Mouse (Mus musculus) left cerebral cortex, postnatal 10 days (tissue): Measurements from ENCODE around the gene Acsl1. TPM values are rescaled to one million over a fixed set of nuclear protein-coding genes. Genes with fewer than 3 reads are reported as not detected.

Experiments used
- DNase-seq, 2 experiments: peaks; one replicate each; pipeline ENCODE4 v3.0.0; 2021 to 2022; ENCODE audit warnings: low spot score in 2 of 2, mixed read lengths in 1 of 2; ENCODE audit errors: extremely low spot score in 1 of 2
- intact Hi-C: fragments of 180-260 bp; cut with DNase I; formaldehyde crosslinking; loops from one replicate; pipeline ENCODE4 v1.15.1; 2025
- total RNA-seq, 2 experiments: library from RNA; stranded (reverse); gene quantifications; 2 replicates each; pipeline ENCODE4 v1.2.3; 2021

Gene Acsl1
- total RNA-seq, 2 experiments from 2014 or later: 46.5 to 48.4 TPM

DNA sequence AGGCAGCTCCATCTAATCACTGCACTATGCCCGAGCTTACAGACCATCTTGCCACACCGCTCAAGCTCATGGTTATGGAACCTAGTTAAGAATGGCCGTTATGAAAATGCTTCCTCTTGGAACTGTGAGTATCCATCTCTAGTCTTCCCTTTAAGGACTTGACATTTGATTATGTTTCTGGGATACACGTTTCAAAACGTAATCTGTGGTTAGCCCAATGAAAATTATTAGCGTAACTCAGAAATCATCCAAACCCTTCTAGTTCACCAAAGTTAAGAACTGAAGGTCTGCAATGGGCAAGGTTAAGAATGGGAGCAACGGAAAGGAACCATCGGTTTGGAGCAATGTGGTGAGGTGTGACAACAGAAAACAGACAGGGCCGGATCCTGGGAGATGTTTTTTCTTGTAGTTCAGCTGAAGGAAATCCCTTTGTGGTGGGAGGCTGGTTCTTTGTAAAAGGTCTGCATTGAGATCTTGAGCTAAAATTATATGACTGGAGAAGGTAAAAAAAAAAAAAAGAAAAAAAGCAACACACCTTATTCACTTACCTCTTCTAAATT lies 1.2 kb downstream of the Acsl1 start:
- intact Hi-C loops: no loop called here
- no peak for DNase-seq

DNA sequence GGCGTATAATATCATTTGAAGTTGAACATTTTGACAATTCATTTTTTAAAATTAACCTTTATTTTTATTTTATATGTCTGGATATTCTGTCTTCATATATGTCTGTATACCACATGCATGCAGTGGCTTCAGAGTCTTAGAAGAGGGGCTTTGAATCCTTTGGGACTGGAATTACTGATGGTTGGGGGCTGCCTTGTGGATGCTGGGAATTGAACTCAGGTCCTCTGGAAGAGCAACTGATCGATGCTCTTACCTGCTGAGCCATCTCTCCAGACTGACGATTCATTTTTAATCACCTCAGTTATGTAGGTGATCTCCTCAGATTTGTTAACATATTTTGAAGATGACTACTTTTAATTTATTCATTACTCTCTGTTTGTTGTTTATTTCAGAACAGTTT lies 3.3 kb downstream of the Acsl1 start:
- DNase-seq: no peak
- intact Hi-C loops: no loop called here

DNA sequence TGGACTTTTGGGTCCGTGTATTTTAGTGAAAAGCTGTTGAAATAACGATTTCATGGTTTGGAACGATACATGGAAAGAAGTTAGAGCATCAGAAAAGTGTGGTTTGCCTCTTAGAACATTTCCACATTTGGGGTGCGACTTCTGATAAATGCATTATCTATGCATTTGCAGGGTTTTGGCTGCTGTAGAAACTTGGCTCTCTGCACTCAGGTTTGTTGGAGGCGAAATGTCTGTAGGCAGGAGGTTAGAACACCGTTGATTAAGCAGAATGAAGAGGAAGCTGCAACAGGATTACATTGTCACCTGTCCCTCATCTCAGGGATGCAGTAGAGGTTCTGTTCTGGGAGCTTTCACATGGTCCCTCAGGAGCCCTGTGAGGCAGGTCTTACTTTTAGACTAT lies 3.8 kb downstream of the Acsl1 start:
- intact Hi-C loops: no loop called here

DNA sequence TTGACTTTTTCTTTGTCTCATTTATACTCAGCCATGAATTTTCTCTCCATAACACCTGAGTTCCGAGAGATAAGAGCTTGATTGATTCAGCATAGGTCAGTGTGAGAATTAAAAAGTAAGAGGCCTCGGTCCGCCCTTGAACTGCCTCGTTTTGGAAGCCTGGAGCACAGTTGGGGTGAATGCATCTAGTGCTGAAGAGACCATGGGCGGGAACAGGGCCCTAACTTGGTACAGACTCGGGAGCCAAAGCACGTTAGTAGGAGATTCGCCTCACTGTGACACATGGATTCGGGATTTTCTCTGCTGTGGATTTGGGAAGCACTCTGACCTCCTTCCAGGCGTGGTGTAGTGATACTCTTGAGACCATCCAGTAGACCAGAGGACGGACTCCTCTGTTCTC lies 4.6 kb downstream of the Acsl1 start:
- intact Hi-C loops: no loop called here

More for the DNA sequence above, 3.8 kb downstream of the Acsl1 start:
- no peak for DNase-seq

DNA sequence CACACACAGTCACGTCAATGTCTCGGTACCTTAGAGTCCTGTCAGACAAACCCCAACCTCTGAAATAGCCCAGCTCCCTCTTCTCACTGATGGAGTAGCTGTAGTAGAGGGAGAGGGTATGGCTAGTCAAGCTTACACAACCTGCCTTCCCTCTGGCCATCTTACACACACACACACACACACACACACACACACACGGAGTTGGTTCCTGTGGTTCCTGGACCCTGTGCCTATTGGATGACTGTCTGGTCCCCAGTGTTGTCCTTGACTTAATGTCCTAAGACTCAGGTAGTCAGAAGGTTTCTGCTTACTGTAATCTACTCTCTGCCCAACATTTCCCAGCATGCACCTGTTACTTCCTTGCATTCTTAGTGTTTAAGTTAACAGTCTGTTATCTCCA lies 5.1 kb downstream of the Acsl1 start:
- intact Hi-C loops: no loop called here
- no peak for DNase-seq

More for the DNA sequence above, 4.6 kb downstream of the Acsl1 start:
- no peak for DNase-seq

DNA sequence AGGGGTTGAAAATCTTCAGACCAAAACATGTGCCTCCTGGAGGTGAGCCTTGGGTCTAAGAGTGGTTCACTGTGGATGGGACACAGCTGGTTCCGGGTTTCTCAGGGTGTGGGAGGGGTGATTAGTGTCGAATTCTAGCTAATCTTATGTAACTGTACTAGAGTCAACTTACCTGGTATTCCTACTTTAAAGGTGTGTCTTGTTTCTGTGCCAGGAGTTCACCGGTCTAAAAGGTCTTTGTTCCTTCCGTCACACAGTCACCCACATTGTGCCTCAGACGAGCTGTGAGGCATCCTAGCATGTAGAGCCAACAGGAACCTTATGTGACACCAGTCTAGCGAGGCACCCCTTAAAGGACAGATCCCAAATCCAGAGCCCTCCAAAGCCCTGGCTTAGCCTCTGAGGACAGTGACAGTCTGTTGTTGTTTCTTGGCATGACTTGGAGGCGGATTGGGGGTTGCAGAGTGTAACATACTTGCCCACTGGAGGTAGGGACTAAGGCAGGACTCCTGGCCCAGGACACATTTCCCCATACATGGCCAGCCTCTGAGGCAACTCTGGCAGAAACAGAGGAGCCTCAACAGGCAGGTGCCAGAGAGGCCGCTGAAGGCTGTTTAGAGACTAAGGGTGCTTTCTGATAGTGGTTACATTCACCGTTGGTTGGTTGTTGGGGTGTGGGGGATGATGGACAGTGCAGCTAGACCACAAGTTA lies 7.1 kb downstream of the Acsl1 start:
- intact Hi-C loops: no loop called here

DNA sequence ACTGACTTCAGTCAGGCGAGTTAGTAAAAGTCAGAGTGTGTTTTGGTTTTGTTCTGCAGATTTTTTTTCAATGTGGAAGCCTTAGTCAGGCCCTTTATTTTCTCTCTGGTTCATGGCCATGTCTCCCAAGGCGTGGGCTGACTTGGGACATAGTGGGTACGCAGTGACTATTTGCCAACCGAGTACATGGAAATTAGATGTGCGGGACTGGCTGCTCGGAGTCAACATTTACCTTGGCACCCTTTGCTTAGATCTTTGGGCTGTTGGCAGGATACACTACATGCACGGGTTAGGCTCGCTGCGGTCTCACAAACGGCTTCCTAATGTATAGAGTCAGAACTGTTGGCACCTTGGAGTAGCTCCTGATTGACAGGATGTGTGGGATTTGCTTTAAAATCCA lies 7.9 kb downstream of the Acsl1 start:
- DNase-seq: no peak
- intact Hi-C loops: no loop called here

More for the DNA sequence above, 7.1 kb downstream of the Acsl1 start:
- no peak for DNase-seq

DNA sequence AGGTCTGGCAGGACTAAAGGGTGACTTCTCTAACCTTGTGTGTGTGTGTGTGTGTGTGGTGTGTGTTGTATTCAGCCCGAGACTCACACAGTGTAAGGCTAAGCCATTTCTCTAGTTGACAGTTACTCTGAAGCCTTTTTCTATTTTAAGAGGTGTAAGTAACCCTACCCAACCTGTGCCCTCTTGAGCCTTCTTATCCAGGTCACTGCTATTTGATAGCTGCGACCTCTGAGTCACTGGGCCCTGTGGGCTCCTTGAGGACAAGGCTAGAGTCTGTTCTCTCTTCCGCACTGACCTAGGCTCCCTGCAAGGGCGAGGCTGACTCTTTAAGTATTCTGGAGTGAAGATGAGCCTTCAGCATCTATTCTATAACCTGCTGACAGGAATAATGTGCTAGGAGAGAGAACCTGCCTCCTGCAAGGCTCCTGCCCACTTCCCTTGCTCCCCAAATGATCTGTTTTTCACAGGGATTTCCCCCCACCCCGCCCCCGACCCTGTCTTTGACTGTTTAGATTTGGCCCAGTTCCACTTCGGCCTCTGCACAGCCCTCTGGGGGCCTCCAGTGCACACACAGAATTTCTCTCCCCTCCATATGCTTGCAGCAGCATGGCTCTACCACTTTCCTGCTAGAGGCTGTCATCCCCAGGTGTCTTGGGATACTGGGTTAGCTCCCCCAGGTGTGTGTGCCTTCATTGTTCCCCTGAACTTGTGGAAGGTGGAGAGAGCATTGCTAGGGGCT lies 9.1 kb downstream of the Acsl1 start:
- DNase-seq: no peak
- intact Hi-C loops: no loop called here

DNA sequence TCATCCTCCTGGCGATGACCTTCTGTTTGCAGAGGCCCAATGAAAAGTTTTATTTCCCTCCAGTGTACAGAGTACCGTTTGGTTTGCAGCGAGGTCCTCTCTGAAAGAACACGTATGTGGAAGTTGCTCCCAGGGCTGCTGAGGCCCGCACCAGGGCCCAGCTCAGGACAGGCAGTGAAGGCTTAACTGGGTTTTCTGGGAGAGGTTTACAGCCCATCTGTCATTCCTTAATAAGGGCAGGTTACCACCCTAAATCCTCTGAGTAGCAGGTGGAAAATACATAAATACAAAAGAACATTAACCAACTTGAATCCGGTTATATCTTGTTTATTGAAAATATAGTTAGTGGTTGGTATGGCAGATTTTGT lies 9.7 kb downstream of the Acsl1 start:
- DNase-seq: no peak
- intact Hi-C loops: no loop called here

DNA sequence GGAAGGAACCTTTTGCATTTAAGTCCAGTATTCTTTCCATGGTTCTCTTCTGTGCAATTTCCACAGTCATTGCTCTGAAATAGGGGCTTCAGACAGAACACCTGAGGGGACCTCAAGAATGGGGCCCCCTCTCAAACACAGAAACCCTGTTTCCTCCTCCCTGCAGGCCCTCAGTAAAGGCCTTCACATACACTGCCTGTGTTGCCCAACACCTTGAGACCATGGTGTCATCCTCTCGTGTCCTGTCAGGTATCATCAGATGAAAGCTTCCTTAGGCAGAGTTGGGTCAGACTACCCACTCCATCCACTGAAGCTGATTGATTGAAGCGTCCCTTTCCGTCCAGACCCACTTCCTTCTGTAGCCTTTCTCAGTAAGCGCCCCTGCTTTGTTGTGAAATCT lies 11.9 kb downstream of the Acsl1 start:
- intact Hi-C loops: no loop called here
- no peak for DNase-seq

DNA sequence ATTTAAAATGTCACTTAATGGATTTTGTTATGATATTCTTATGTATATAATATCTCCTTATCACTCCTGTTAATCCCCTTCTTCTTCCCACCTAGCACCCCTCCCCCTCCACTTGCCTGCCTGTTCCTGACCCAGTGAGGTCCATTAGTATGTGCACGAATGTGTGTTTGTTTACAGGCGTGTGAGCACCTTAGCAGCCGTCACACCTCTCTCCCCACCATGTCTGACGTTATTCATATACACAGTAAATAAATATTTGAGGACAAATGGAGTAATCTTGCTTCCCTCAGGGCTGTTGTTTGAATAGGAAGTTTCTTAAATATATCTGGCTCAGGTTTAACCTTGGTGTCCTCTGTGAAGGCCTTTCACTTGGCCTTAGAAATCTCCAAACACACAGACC lies 12.4 kb downstream of the Acsl1 start:
- no peak for DNase-seq
- intact Hi-C loops: no loop called here

DNA sequence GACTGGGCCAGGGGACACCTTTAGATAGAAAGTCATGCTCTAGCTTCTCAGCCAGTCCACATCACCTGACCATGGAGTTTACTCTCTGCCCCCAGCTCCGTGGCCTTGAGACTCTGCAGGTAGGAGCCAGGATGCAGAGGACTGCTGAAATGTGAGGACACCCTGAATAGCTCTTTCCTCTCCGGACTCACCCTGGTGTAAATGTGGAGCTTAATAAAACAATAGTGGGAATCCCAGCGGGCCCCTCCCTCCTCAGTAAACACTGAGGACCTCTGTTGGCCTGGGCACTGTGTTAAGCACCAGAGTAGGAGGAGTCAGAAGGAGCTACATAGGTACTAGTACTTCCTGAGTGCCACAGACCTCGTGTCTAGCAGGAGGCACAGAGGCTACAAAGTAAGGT lies 13.2 kb downstream of the Acsl1 start:
- intact Hi-C loops: no loop called here
- no peak for DNase-seq

DNA sequence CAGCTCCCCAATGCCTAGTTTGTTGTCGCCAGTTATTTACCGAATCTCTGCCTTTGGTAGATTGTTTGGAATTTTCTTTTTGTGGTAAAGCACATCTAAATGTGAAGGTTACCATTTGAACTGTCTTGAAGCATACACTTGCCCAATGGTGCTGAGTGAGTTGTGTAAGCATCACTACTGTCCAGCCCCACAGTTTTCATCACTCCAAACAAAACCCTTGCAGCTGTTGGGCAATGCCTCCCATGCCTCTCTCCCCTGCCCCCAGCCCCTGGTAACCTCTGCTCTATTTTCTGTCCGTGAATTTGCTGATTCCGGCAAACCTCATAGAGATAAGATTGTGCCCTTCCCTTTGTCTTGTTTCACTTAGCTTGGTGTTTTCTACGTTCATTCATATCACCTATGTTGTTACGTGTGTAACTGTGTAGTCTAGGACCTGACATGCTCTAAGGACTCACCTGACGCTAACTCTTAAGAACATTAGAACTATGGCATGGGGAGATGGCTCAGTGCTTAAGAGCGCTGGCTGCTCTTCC lies 14.2 kb downstream of the Acsl1 start:
- intact Hi-C loops: no loop called here
- DNase-seq: no peak

DNA sequence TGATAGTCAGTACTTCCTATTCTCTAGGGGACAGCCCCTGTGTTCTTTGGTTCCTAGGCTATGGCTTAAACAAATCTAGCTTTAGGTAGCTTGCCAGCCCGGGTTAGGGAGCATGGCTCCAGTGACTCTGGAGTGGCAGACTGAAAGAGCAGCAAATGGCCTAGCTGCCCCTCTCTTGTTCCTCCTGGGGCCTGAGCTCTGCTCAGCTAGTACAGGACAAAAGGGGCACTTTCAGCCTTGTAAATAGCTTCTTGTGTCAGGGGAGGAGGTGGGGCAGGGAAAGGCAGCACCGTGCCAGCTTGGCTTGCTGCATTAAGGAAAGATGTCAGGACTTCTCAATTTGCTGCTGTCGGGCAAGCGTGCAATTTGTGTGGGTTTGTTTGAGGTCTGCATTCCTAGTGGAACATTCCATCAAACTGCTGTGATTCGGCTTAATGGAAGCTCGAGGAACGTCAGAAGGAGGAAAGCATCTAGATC lies 17.3 kb downstream of the Acsl1 start:
- DNase-seq: no peak
- intact Hi-C loops: no loop called here

DNA sequence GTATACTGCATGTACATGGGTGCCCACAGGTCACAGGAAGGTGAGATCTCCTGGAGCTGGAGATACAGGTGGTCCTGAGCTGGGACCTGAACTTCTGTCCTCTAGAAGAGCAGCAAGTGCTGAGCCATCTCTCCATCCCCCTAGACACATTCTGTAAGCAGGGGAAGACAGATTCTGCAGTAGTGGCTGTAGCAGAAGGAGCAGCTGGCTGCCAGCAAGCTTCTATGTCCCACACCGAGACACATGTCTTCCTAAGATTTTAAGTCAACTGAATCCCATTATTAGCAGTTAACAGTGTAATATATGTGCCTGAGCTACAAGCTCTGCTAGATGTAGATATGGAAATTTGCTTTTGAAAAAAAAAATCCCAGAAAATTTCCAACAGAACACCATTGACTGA lies 18.4 kb downstream of the Acsl1 start:
- DNase-seq: no peak
- intact Hi-C loops: no loop called here

DNA sequence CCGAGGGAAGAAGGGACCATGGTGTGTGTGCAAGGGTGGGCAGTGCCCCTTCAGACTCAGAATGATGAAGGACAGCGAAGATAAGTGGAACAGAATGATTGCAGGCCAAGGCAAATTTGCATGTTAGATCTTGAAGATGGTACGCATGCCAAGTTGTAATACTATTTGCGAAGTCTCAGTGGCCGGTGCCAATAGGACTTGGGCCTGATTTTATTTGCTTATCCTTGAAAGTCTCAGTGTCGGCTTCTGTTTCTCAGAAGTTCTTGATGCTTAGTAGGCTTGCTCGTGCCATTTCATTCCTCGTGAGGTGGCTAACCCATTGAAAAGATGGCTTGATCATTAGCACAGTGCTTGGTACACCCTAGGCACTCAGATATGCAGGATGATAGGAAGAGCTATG lies 19.4 kb downstream of the Acsl1 start:
- no peak for DNase-seq
- intact Hi-C loops: no loop called here

DNA sequence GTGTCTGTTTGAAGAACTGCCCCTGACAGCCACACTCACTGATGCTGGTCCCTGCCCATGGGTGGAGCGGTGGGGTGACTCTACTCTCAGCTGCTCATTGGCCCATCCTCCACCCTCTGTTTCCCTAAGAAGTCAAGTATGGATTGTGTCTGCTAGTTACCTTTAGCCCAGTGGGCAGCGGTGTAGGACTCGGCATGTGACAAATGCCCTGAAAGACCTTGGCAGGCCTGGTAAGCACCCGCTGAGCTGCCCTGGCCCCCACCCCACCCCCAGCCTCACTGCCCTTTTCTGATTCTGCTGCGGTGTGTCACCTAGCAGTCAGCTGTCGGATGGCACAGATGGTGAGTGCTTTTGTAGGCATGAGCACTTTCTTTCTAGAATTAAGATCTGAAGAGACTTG lies 20.0 kb downstream of the Acsl1 start:
- no peak for DNase-seq
- intact Hi-C loops: no loop called here

DNA sequence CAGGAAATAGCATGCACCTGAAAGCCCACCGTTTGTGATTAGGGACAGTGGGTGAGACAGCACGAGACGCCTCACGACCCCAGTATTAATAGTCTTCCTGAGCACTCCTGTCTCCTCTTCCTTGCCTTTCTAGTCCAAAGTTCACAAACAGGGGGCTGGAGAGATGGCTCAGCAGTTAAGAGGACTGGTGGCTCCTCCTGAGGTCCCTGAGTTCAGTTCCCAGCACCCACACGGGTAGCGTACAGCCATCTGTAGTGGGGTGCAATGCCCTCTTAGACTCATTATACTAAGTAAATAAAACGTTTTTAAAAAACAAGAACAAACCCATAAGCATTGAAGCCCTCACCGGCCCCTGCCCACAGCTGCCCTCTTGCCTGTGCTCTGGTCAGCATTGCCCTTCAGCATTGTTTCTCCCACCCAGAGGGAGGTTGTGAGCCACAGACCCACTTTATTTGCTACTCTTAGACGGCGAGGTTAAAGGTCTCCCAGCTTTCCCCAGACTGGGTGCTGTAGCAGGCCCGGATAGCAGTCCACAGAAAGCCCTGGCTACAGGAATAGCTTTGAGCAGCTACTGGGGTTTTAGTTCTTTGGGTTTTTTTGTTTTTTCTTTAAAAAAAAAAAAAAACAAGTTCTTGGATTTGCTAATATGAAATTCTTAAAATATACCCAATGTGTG lies 22.8 kb downstream of the Acsl1 start:
- no peak for DNase-seq
- intact Hi-C loops: no loop called here

DNA sequence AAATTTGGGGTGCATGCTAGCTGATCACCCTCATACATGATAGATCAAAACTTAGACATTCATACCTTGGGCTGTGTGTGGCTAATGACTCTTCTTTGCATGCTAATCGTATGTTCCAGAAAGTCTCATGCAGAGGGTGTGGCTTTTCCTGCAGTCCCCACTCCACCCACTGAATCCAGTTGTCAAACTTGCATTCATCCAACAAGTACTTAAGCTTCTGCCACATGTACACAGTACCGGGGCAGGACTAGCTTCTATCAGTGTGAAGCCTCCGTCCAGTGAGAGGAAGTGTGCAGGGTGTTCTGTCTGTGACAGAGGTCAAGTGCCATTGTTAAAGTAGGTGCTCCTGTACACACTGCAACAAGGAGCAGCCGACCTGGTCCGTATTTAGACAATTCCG lies 26.0 kb downstream of the Acsl1 start:
- intact Hi-C loops: no loop called here

More for the DNA sequence above, 26.0 kb downstream of the Acsl1 start:
- DNase-seq: no peak
